Mouse (Mus musculus) intestine, embryonic 16.5 days (tissue): ENCODE measurements around the gene Sema4a. TPM values are rescaled to one million over a fixed set of nuclear protein-coding genes. Genes with fewer than 3 reads are reported as not detected.

Source experiments
- ATAC-seq: fragments of 200-750 bp; cut with Nextera tagmentation; 2 replicates; pipeline ENCODE4 v1.8.0; 2017; ENCODE audit warnings: moderate TSS enrichment, moderate library complexity
- H3K27ac ChIP-seq: fragments of 300-500 bp; sonication (generic); 2 replicates; pipeline ENCODE4 v1.5.1; 2014; ENCODE audit warnings: mild to moderate bottlenecking, low read length
- H3K27me3 ChIP-seq: fragments of 300-500 bp; sonication (generic); replicated peaks from 2 replicates; pipeline ENCODE4 v1.6.1; 2014; ENCODE audit warnings: low read length, control low read depth, mixed read lengths; ENCODE audit not compliant: control insufficient read depth, insufficient read depth
- H3K36me3 ChIP-seq: fragments of 300-500 bp; sonication (generic); 2 replicates; pipeline ENCODE4 v1.6.1; 2014; ENCODE audit warnings: low read length, control low read depth; ENCODE audit not compliant: control insufficient read depth, insufficient read depth
- H3K4me1 ChIP-seq: fragments of 300-500 bp; sonication (generic); 2 replicates; pipeline ENCODE4 v1.6.1; 2014; ENCODE audit warnings: low read length, control low read depth, mixed read lengths; ENCODE audit not compliant: control insufficient read depth, insufficient read depth
- H3K4me2 ChIP-seq: fragments of 300-500 bp; sonication (generic); 2 replicates; pipeline ENCODE4 v1.6.1; 2014; ENCODE audit warnings: low read depth, low read length, control low read depth
- H3K4me3 ChIP-seq: fragments of 300-500 bp; sonication (generic); 2 replicates; pipeline ENCODE4 v1.5.1; 2014; ENCODE audit warnings: mild to moderate bottlenecking, low read length
- H3K9ac ChIP-seq: fragments of 300-500 bp; sonication (generic); 2 replicates; pipeline ENCODE4 v1.6.1; 2014; ENCODE audit warnings: low read depth, low read length
- H3K9me3 ChIP-seq: fragments of 300-500 bp; sonication (generic); 2 replicates; pipeline ENCODE4 v1.6.1; 2016; ENCODE audit warnings: low read length, control low read depth; ENCODE audit not compliant: control insufficient read depth
- WGBS: fragments of 180-500 bp; shearing (Covaris S2); extraction: QIAGEN DNeasy Blood & Tissue Kit; methylation state at CpG from one replicate; pipeline ENCODE4 v1.1.7; 2014; 5-methylcytosine and 5-hydroxymethylcytosine counted together
- polyA plus RNA-seq: library from polyadenylated mRNA; unstranded; fragments of >200 nt; fragmentation: Nextera tagmentation; extraction: Ambion mirVana; gene quantifications from 2 replicates; pipeline ENCODE4 v1.2.1, GENCODE M21; 2015

The Sema4a gene
- polyA plus RNA-seq, 1 experiment from 2014 or later: 60.9 TPM

DNA sequence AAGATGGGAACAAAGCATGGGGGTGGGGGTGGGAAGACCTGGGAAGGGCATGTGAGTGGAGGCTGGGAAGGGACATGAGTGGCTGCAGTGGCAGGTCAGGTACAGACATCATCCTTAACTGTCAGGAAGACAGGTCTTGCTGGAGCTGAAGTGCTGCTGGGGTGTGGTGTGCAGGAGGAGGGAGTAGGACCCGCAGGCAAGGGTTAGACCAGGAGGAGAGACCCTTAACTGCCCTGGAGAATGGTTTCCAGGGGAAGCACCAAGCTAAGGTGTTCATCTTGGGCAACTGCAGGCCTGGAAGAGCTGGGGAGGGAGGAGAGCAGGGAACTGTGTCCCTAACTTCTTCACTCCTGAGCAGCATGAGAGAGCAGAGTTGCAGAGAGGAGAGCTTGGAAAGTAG is 26.4 kb upstream of the Sema4a start:
- H3K27me3 ChIP-seq: peaks cover 7% of the 10 kb centered on the region; the same call in 1 of the 2 replicates
- H3K36me3 ChIP-seq: peaks cover 18% of the 10 kb centered on the region; the same call in 1 of the 2 replicates
- 82% methylated on average over 1 of the region's 1 CpGs for WGBS
- no peak overlapping the region for H3K27ac ChIP-seq
- no peak overlapping the region for H3K4me3 ChIP-seq
- ATAC-seq: no peak
- H3K4me2 ChIP-seq: no peak overlapping the region
- H3K4me1 ChIP-seq: peaks cover 28% of the 10 kb centered on the region
- no peak overlapping the region for H3K9ac ChIP-seq
- H3K9me3 ChIP-seq: no peaks in the 10 kb centered on the region

DNA sequence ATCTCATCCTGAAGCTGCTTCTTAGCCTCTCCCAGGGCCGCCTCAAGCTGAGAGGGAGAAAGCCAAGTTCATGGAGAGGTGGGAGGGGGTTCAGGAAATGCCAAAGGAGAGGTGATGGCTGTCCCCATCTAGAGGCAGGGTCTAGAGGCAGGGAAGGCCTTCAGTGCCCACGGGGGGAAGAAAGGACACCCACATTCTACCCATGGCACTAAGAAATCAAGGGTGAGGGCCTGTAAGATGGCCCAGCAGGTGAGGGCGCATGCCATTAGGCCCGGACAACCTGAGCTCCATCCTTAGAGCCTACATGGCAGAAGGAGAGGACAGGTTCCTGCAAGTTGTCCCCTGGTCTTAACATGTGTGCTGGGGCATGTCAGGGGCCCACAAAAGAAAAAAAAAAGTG is 25.9 kb upstream of the Sema4a start:
- no peak overlapping the region for H3K27ac ChIP-seq
- H3K27me3 ChIP-seq: peaks cover 7% of the 10 kb centered on the region; the same call in 1 of the 2 replicates
- ATAC-seq: no peak
- H3K9ac ChIP-seq: no peak overlapping the region
- H3K36me3 ChIP-seq: peaks cover 18% of the 10 kb centered on the region; the same call in 1 of the 2 replicates
- no peaks in the 10 kb centered on the region for H3K9me3 ChIP-seq
- H3K4me2 ChIP-seq: no peak overlapping the region
- 83% methylated on average over 4 of the region's 4 CpGs for WGBS
- no peak overlapping the region for H3K4me3 ChIP-seq
- peaks cover 26% of the 10 kb centered on the region for H3K4me1 ChIP-seq

DNA sequence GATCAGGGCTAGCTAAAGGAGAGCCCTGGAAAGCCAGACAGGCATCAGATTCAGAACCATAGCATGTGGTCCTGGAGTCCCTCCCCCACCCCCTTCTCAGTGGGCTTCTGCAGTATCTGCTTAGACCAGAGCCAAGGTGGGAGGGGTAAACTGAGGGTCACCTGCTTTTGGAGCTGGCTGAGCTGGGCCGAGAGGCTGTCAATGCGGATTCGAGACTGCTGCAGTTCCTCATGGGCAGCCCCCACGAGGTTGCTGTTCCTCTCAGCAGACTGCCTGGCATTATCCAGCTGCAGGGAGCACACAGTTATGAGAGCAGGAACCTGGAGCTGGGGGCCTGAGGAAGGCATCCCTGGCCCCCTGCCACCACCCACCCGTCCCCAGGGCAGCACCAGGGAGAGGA is 25.1 kb upstream of the Sema4a start:
- Histone ChIP-seq H3K9me3 (no peaks in the 10 kb centered on the region), H3K4me3 (no peak overlapping the region), H3K9ac (no peak overlapping the region), H3K27me3 (peaks cover 7% of the 10 kb centered on the region; the same call in 1 of the 2 replicates), H3K36me3 (peaks cover 18% of the 10 kb centered on the region; the same call in 1 of the 2 replicates), H3K27ac (no peak overlapping the region), H3K4me2 (no peak overlapping the region), H3K4me1 (peaks cover 23% of the 10 kb centered on the region)
- no peak for ATAC-seq
- 75% methylated on average over 5 of the region's 5 CpGs for WGBS

DNA sequence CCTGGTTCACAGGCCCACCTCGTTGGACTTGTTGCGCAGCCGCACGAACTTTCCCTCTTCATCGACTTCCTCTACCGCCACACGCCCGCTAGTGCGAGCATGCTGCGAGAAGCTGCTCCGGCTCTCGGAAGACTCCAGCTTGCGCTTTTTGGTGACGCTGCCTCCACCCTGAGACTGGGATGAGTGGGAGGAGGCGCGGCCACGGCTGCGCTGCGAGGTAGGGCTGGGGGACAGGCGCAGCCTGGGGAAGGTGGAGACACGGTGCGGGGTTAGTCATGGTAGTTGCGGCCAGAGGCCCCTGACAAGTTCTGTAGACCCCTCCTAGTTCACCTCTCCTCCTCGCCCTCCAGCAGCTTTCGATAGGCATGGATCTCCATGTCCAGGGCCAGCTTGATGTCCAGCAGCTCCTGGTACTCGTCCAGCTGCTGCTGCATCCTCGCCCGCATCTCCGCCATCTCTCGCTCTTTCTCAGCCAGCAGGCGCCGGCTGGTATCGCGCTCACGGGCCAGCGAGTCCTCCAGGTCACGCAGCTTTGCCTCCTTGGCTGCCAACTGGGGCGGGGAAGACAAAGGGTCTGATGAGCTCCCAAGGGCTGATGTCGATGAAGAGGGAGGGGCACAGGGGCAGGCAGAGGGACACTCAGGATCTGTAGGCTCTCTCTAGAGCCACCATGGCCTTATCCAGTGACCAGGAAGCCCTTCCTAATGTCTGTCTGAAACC is 23.8 kb upstream of the Sema4a start:
- Histone ChIP-seq H3K27me3 (peaks cover 7% of the 10 kb centered on the region; the same call in 1 of the 2 replicates), H3K4me3 (no peak overlapping the region), H3K27ac (no peak overlapping the region), H3K9me3 (no peaks in the 10 kb centered on the region), H3K36me3 (peaks cover 18% of the 10 kb centered on the region; the same call in 1 of the 2 replicates), H3K4me1 (peaks cover 11% of the 10 kb centered on the region), H3K9ac (peak overlapping the region; percentile 2; the same call in 1 of the 2 replicates), H3K4me2 (peak overlapping the region; percentile 20; the same call in 1 of the 2 replicates)
- 37% methylated on average over 39 of the region's 39 CpGs for whole genome bisulfite sequencing
- no peak for ATAC-seq

DNA sequence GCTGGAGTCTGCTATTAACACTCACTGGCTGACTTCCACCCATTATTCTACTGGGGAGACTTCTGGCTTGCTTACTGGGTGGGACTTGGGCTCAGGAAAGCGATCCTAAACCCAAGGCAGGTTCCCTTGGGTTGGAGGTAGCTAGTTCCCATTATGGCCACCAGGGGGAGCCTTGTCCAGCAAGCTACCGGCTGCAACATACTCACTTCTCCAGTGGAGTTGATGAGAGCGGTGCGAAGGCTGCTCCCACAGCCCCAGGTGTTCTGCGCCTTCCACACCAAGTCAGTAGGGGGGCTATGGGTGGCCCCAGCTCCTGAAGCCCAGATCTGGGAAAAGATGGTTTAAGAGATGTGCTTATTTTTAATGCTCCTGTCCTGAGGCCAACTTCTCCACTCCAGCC is 22.6 kb upstream of the Sema4a start:
- Histone ChIP-seq H3K9ac (no peak overlapping the region), H3K27ac (no peak overlapping the region), H3K4me3 (no peak overlapping the region), H3K27me3 (peaks cover 7% of the 10 kb centered on the region; the same call in 1 of the 2 replicates), H3K4me2 (no peak overlapping the region), H3K9me3 (no peaks in the 10 kb centered on the region), H3K4me1 (peaks cover 3% of the 10 kb centered on the region), H3K36me3 (peaks cover 18% of the 10 kb centered on the region; the same call in 1 of the 2 replicates)
- 6% methylated on average over 5 of the region's 5 CpGs for WGBS
- ATAC-seq: peak; percentile 55

DNA sequence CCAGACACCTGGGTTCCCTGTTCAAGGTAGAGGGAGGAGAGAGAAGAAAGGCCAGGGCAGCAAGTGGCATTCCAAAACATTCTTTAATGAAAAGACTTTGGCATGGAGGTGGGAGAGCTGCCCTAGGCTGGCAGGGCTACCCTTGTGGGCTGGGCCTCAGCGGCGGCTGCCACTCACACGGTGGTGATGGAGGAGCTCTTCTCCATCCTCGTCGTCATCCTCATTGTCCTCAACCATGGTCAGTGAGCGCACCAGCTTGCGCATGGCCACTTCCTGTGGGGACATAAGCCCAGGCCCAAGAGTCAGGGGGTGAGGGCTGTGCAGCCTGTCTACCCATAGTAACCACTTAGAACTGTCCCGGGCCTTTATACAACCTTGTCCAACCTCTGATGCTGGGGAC is 22.2 kb upstream of the Sema4a start:
- Histone ChIP-seq H3K9me3 (no peaks in the 10 kb centered on the region), H3K4me1 (no peaks in the 10 kb centered on the region), H3K36me3 (peaks cover 18% of the 10 kb centered on the region; the same call in 1 of the 2 replicates), H3K27ac (no peak overlapping the region), H3K9ac (no peak overlapping the region), H3K4me2 (no peak overlapping the region), H3K4me3 (no peak overlapping the region), H3K27me3 (peaks cover 7% of the 10 kb centered on the region; the same call in 1 of the 2 replicates)
- ATAC-seq: no peak
- WGBS: 80% methylated on average over 8 of the region's 8 CpGs

DNA sequence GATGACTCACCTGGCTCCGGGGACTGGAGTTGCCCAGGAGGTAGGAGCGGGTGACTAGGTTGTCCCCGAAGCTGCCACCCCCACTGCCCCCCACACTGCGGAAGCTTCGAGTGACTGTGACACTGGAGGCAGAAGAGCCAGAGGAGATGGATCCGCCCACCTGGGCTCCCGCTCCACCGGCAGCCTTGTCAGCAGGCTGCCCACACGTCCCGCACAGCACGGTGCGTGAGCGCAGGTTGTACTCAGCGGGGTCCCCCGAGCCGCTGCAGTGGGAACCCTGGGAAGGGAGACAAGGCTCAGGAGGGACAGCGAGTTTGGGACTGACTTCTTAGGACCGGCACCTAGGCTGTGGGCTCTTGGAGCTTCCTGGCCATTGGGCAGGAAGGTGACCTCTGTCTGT is 21.4 kb upstream of the Sema4a start:
- 50% methylated on average over 18 of the region's 18 CpGs for WGBS
- Histone ChIP-seq H3K36me3 (peaks cover 16% of the 10 kb centered on the region; the same call in 1 of the 2 replicates), H3K4me2 (no peak overlapping the region), H3K4me3 (no peak overlapping the region), H3K9me3 (no peaks in the 10 kb centered on the region), H3K9ac (no peak overlapping the region), H3K27me3 (peaks cover 7% of the 10 kb centered on the region; the same call in 1 of the 2 replicates), H3K27ac (no peak overlapping the region), H3K4me1 (no peaks in the 10 kb centered on the region)
- ATAC-seq: no peak

DNA sequence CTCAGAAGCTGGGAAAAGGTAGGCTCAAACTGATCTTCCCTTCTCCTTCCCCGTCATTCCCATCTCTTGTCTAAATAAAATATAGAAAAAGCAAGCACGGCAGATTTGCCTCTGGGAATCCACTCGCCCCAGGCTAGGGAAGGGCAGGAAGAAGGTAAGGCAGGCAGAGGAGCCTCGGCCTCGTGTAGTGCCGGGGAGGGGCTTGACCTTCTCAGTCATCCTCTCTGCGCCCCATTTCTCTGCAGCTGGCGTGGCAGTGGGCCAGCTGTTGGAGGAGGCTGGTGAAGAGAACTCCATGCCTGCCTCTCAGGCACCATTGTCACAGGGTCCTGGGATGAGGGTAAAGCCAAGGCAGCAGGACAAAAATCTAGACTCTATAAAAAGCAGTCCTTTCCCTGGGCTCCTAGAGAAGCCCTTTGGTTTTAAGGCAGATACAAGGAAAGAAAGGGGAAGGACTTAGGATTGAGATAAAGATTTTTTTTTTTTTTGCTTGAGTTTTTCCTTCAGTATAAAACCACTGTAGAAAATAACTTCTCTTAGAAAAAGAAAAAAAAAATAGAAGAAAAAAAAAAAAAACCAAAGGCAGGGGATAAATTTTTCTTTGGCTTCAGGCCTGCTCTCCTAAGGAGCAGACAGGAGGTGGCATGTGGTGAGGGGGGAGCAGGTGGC is 20.5 kb upstream of the Sema4a start:
- H3K27ac ChIP-seq: no peak overlapping the region
- no peak overlapping the region for H3K4me2 ChIP-seq
- H3K9me3 ChIP-seq: no peaks in the 10 kb centered on the region
- H3K4me1 ChIP-seq: no peaks in the 10 kb centered on the region
- no peak overlapping the region for H3K9ac ChIP-seq
- no peak overlapping the region for H3K4me3 ChIP-seq
- peaks cover 7% of the 10 kb centered on the region; the same call in 1 of the 2 replicates for H3K27me3 ChIP-seq
- H3K36me3 ChIP-seq: peaks cover 9% of the 10 kb centered on the region; the same call in 1 of the 2 replicates
- 67% methylated on average over 8 of the region's 8 CpGs for WGBS
- ATAC-seq: no peak

DNA sequence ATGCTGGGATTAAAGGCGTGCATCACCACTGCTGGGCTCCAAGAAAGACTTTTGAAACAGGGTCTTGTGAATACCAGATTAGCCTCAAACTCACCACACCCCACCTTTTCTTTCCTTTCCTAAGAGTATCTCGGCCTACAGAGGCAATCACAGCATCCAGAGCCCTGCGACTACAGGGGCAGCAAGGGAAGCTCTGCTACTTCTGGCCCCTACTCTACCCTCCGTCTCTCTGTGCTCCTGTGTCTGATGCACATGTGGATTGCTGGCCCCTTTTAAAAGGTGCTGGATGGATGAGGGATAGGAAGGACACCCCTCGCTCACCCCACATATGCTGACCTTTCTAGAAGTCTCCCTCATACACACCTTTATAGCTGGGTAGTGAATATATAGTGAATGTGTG is 19.7 kb upstream of the Sema4a start:
- Histone ChIP-seq H3K27me3 (peaks cover 7% of the 10 kb centered on the region; the same call in 1 of the 2 replicates), H3K4me2 (no peak overlapping the region), H3K36me3 (peaks cover 9% of the 10 kb centered on the region; the same call in 1 of the 2 replicates), H3K9me3 (no peaks in the 10 kb centered on the region), H3K4me1 (no peaks in the 10 kb centered on the region), H3K27ac (no peak overlapping the region), H3K9ac (no peak overlapping the region), H3K4me3 (no peak overlapping the region)
- WGBS: 90% methylated on average over 5 of the region's 5 CpGs
- no peak for ATAC-seq
